Mouse (Mus musculus): ENCODE data around the gene Spx. TPM values are rescaled to one million over a fixed set of nuclear protein-coding genes. Genes with fewer than 3 reads are reported as not detected.

The Spx gene
- polyA plus RNA-seq, 1 experiment from 2014 or later: 0.83 TPM

DNA sequence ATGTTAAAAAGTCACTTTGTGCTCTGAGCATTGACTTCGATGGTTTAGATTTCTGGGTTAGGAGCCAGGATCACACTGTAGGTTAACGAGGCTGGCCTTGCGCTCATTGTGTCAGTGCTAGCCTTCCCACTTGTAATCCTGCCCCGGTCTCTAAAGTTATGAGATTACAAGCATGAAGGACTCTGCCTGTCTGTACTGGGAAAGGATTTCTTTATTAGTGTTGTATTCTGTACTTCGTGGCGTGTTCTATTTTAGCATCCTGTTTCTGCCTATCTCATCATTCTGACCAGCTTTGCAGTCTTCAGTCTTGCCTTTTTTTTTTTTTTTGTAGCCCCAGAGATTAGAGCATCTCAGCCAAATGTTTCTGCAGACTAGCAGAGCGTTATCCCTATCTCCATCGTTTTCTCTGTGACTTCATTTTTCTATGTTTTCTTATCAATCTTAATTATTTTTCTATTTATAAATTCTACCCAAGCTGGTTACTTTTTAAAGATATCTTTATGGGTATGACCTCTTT is 25.4 kb upstream of the Spx start:
- peaks cover 5% of the 10 kb centered on the region; the same call in 1 of the 2 replicates for H3K4me1 ChIP-seq
- WGBS: 13% methylated on average over 8 of the region's 8 CpGs
- peak overlapping the region; percentile 92 for H3K27ac ChIP-seq
- no peaks in the 10 kb centered on the region for H3K9me3 ChIP-seq
- H3K27me3 ChIP-seq (ENCODE audit: insufficient read depth, poor library complexity, severe bottlenecking): no peaks in the 10 kb centered on the region
- H3K36me3 ChIP-seq: 0 out of 2 replicates have a peak, but pooled peaks cover 3% of the 10 kb centered on the region
- no peak for DNase-seq (ENCODE audit: low spot score)
- peak overlapping the region; percentile 98 for H3K4me3 ChIP-seq

DNA sequence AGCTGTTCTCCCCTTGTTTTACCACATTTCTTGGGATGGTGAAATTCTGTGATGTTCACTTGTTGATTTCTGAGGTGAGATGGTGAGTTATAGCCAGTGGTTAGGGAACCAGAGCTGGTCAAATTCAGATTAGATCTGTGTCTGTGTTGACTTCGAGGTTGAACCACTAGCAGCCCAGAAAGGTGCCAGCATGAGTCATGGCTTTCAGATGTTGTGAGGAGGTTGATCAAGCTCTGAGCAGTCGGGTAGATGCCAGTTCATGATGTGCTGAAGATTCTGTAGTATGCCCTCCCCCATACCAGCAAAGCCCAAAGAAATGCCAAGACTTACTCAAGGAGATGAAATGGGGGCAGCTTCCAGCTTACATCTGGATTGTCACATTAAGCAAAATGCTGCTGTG is 24.1 kb upstream of the Spx start:
- Histone ChIP-seq H3K27ac (no peak overlapping the region), H3K4me3 (no peak overlapping the region), H3K36me3 (peaks cover 12% of the 10 kb centered on the region), H3K4me1 (peaks cover 5% of the 10 kb centered on the region; the same call in 1 of the 2 replicates), H3K9me3 (no peaks in the 10 kb centered on the region), H3K27me3 (ENCODE audit: insufficient read depth, poor library complexity, severe bottlenecking) (no peaks in the 10 kb centered on the region)
- 76% methylated on average over 2 of the region's 2 CpGs for WGBS
- DNase-seq (ENCODE audit: low spot score): no peak

DNA sequence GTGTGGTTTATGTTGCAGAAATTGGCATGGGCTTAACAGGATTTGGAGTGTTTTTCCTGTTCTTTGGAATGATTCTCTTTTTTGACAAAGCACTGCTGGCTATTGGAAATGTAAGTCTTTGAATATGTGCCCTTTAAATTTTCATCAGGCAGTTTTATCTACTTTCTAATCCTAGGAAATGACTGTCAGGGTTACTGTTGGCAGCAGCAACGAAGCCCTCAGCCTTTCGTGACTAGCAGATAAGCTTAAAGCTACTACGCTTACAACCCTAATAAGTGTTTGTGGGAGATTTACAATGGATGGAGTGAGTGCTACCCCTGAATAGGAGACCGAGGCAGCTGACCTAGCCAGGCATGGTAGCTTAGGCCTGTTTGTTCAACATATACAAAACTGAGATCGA is 20.9 kb upstream of the Spx start:
- H3K9me3 ChIP-seq: no peaks in the 10 kb centered on the region

DNA sequence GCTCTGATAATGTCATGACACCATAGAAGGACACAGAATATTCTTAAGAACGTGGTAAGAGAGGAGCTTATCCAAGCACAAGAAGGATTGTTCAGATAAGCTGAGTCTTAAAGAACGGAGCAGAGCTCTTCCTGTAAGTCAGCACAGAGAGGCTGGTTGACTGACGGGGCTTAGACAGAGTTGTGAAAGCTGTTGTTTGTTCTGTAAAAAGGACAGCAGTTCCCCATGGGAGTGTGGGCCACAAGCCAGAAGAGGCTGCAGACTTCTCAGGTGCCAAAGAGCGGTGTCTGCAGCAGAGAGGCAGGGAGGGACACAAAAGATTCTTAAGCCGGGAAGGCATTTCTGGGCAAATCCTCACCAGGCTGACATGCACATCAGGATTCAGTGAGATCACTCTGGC is 18.6 kb upstream of the Spx start:
- H3K9me3 ChIP-seq: no peaks in the 10 kb centered on the region
- peaks cover 38% of the 10 kb centered on the region for H3K36me3 ChIP-seq
- H3K27ac ChIP-seq: no peak overlapping the region
- WGBS: 82% methylated on average over 5 of the region's 5 CpGs
- no peak for DNase-seq (ENCODE audit: low spot score)
- no peaks in the 10 kb centered on the region for H3K27me3 ChIP-seq (ENCODE audit: insufficient read depth, poor library complexity, severe bottlenecking)
- no peak overlapping the region for H3K4me3 ChIP-seq
- H3K4me1 ChIP-seq: no peaks in the 10 kb centered on the region

More for the DNA sequence above, 20.9 kb upstream of the Spx start:
- Histone ChIP-seq H3K27ac (no peak overlapping the region), H3K36me3 (peaks cover 38% of the 10 kb centered on the region), H3K4me1 (peaks cover 5% of the 10 kb centered on the region; the same call in 1 of the 2 replicates), H3K4me3 (no peak overlapping the region), H3K27me3 (ENCODE audit: insufficient read depth, poor library complexity, severe bottlenecking) (no peaks in the 10 kb centered on the region)
- 70% methylated on average over 5 of the region's 5 CpGs for WGBS
- DNase-seq (ENCODE audit: low spot score): no peak

DNA sequence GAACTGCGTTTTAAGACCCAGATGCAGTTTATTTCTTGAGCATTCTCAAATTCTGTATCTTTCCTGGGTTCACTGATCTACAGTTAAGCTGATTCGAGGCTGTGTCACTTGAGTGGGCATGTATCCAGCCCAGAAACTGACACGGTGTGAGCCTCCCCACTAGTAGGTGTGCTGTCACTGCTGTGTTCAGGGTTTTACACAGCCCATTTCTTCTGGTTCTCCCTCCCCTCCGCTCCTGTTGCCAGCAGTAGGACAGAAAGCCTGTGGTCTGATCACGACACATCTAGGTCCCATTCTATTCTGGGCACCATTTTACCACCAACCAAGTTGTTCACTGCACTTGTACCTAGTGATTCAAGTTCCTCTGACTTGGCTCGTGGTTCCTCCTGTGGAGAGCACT is 17.5 kb upstream of the Spx start:
- WGBS: 89% methylated on average over 6 of the region's 6 CpGs
- no peak overlapping the region for H3K27ac ChIP-seq

DNA sequence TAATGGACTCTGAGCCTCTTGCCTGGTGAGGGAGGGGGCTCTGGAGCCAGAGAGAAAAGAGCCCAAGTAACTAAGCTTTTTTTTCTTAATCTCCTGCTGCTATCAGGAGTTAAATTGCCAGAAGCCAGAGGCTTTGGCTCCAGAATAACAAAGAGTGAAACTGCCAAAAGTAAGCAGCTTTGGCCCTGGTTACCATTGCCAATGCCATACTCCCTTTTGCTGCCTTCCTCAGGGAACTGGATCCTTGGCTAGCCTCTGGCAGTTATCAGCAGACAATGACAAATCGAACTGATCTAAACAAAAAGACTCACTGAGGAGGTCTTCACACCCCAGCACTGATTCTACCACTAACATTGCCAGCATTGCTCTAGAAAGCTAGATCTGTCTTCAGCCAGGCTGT is 2.1 kb upstream of the Spx start:
- no peak for DNase-seq (ENCODE audit: low spot score)
- no peaks in the 10 kb centered on the region for H3K9me3 ChIP-seq
- H3K4me3 ChIP-seq: no peak overlapping the region
- H3K27me3 ChIP-seq (ENCODE audit: insufficient read depth, poor library complexity, severe bottlenecking): peaks cover 35% of the 10 kb centered on the region
- H3K36me3 ChIP-seq: no peaks in the 10 kb centered on the region
- WGBS: 15% methylated on average over 1 of the region's 1 CpGs
- H3K27ac ChIP-seq: no peak overlapping the region
- H3K4me1 ChIP-seq: peaks cover 11% of the 10 kb centered on the region

More for the DNA sequence above, 17.5 kb upstream of the Spx start:
- Histone ChIP-seq H3K4me3 (no peak overlapping the region), H3K4me1 (no peaks in the 10 kb centered on the region), H3K36me3 (peaks cover 46% of the 10 kb centered on the region), H3K9me3 (no peaks in the 10 kb centered on the region), H3K27me3 (ENCODE audit: insufficient read depth, poor library complexity, severe bottlenecking) (no peaks in the 10 kb centered on the region)
- DNase-seq (ENCODE audit: low spot score): no peak

DNA sequence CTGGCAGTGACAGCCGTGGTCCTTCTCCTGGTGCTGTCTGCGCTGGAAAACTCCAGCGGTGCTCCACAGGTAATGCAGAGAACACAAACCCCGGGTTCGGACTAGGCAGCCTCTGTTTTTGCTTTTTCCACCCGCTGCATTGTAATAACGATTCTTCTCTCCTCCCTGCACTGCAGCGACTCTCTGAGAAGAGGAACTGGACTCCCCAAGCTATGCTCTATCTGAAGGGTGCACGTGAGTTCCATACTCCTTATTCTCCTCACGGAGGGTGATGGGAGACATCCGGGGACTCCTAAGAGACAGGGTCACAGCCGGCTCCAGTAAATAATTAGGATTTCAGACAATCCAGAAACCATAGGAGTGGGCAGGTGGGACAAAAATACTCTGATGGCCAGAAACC is 604 bp downstream of the Spx start:
- DNase-seq (ENCODE audit: low spot score): no peak
- 14% methylated on average over 12 of the region's 12 CpGs for WGBS
- H3K9me3 ChIP-seq: no peaks in the 10 kb centered on the region
- H3K27ac ChIP-seq: no peak overlapping the region
- H3K4me1 ChIP-seq: peaks cover 11% of the 10 kb centered on the region
- peaks cover 35% of the 10 kb centered on the region for H3K27me3 ChIP-seq (ENCODE audit: insufficient read depth, poor library complexity, severe bottlenecking)
- H3K36me3 ChIP-seq: no peaks in the 10 kb centered on the region
- peak overlapping the region; percentile 54 for H3K4me3 ChIP-seq

DNA sequence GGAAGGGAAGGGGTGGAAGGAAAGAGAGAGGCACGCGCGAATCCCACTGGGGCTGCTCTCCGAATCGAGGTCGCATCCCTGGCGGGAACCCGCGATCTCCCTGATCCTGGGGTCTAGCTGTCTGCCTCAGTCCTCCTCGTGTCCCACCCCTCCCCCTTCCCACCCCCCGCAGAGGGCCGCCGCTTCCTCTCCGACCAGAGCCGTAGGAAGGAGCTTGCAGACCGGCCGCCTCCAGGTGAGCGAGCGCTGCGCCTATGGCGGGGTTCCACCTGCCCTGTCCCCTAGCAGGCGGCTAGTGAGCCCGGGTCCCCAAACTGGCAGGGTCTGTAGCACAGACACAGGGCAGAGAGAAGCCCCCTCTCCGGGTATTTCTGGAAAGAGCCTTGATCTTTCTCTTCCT is 1.4 kb downstream of the Spx start:
- Histone ChIP-seq H3K27ac (peak overlapping the region; percentile 10; the same call in 1 of the 2 replicates), H3K4me3 (peak overlapping the region; percentile 54), H3K4me1 (peaks cover 11% of the 10 kb centered on the region), H3K9me3 (no peaks in the 10 kb centered on the region), H3K36me3 (no peaks in the 10 kb centered on the region), H3K27me3 (ENCODE audit: insufficient read depth, poor library complexity, severe bottlenecking) (peaks cover 35% of the 10 kb centered on the region)
- 1% methylated on average over 24 of the region's 24 CpGs for WGBS
- no peak for DNase-seq (ENCODE audit: low spot score)

DNA sequence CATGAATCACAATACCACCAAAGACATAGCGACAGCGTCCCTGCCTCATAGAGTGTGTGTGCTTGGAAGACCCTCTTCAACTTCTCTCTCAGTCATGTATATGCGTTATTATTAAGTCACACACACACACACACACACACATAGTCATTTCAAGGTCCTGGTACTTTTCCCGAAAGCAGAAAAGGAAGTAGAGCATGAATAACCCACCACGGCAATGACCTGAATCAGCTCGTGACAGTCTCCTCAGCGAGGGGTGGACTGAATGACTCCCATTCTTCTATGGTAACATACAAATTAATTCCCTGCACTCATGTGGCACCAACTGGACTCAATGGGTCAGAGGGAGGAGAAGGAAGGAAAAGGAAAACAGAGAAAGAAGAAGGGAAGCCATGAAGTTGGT is 11.7 kb downstream of the Spx start:
- no peak for DNase-seq (ENCODE audit: low spot score)
- Histone ChIP-seq H3K27ac (no peak overlapping the region), H3K4me1 (no peaks in the 10 kb centered on the region), H3K27me3 (ENCODE audit: insufficient read depth, poor library complexity, severe bottlenecking) (no peaks in the 10 kb centered on the region), H3K9me3 (no peaks in the 10 kb centered on the region), H3K4me3 (no peak overlapping the region), H3K36me3 (no peaks in the 10 kb centered on the region)
- WGBS: 76% methylated on average over 7 of the region's 7 CpGs

DNA sequence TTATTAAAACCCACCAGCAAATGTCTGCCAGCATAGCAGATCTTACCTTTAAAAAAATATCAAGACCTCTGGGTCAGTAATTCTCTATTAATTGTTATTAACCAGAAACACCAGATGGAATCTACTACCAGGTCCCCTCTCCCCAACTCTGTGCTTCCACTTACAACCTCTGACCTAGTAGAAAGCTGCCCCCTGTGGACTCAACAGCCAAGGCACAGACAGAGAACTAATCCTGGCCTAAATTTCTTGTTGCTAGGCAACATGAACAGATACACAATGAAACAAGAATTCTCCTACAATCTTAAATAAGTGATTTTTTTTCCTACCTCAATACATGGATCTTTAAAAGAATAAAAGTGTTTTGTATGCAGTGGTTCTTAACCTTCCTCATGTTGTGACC is 15.8 kb downstream of the Spx start:
- Histone ChIP-seq H3K27ac (no peak overlapping the region), H3K27me3 (ENCODE audit: insufficient read depth, poor library complexity, severe bottlenecking) (no peaks in the 10 kb centered on the region), H3K4me3 (no peak overlapping the region), H3K36me3 (no peaks in the 10 kb centered on the region), H3K9me3 (no peaks in the 10 kb centered on the region), H3K4me1 (no peaks in the 10 kb centered on the region)
- no peak for DNase-seq (ENCODE audit: low spot score)

DNA sequence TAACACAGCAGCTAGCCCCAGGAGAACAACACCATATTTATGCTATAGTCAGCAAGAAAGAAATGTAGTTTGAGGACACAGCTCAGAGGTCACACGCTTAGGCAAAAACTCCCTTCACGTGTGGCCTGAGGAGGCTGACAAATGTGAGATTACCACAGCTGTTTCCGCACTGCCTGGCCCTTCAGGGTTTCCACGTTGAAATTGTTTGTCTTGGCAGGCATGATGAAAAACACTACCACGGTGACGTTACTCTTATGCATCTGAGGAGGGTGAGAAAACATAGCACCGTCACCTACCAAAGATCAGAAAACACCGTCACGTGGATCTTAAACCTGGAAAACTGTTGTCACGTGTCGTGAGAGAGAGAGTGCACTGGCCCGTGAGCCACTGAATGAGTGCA is 38.1 kb downstream of the Spx start:
- WGBS: 77% methylated on average over 12 of the region's 12 CpGs
- no peak overlapping the region for H3K27ac ChIP-seq
- no peaks in the 10 kb centered on the region for H3K36me3 ChIP-seq
- H3K27me3 ChIP-seq (ENCODE audit: insufficient read depth, poor library complexity, severe bottlenecking): no peaks in the 10 kb centered on the region
- H3K9me3 ChIP-seq: no peaks in the 10 kb centered on the region
- H3K4me3 ChIP-seq: no peak overlapping the region
- H3K4me1 ChIP-seq: no peaks in the 10 kb centered on the region
- no peak for DNase-seq (ENCODE audit: low spot score)

DNA sequence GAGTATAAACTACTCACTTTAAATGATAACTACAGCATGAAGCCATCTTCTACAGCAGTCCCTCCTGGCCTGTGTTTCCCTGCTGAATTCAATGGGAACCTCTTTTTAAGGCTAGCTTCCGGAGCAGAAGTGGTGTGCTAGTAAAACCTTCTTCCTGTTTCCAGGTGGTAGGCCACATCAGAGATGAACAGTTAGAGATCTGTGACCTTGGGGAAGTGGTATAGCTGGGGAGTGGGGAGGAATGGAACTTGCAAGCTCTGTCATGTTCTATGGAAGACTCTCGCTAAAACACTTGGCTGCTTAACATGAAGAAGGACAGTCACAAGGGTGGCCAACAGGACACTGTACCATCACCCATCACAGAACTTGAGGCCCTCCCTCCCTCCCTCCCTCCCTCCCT is 40.1 kb downstream of the Spx start:
- H3K4me3 ChIP-seq: no peak overlapping the region
- H3K36me3 ChIP-seq: no peaks in the 10 kb centered on the region
- no peaks in the 10 kb centered on the region for H3K27me3 ChIP-seq (ENCODE audit: insufficient read depth, poor library complexity, severe bottlenecking)
- DNase-seq (ENCODE audit: low spot score): no peak
- no peak overlapping the region for H3K27ac ChIP-seq
- no peaks in the 10 kb centered on the region for H3K4me1 ChIP-seq
- 76% methylated on average over 2 of the region's 2 CpGs for WGBS
- H3K9me3 ChIP-seq: no peaks in the 10 kb centered on the region

DNA sequence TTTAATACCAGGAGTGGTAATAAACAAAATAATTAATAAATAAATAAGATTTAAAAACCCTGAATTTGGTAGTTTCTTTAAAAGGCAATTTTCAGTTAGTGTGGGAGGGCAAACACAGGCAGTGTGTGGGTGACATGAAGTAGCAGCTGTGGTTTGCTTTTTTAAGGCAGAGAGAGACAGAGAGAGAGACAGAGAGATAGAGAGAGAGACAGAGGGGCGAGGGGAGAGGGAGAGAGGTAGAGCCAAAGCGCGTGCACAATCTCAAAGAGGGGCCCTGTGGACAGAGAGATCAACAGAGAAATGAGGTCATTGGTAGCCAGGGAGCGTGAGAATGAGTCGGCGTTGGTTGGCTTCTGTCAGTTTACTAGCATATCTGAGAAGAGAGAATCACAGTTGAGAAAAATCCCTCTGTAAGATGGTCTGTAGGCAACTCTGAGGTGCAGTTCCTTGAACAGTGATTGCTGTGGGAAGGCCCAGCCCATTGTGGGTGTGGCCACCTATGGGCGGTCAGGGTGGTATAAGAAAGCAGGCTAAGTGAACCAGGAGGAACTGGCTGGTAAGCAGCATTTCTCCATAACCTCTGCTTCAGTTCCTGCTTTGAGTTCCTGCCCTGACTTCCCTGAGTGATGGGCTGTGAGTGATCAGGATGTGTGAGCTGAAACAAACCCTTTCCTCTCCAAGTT is 42.2 kb downstream of the Spx start:
- Histone ChIP-seq H3K27ac (no peak overlapping the region), H3K4me3 (no peak overlapping the region), H3K36me3 (no peaks in the 10 kb centered on the region), H3K9me3 (no peaks in the 10 kb centered on the region), H3K27me3 (ENCODE audit: insufficient read depth, poor library complexity, severe bottlenecking) (no peaks in the 10 kb centered on the region), H3K4me1 (no peaks in the 10 kb centered on the region)
- 55% methylated on average over 7 of the region's 7 CpGs for WGBS
- no peak for DNase-seq (ENCODE audit: low spot score)

DNA sequence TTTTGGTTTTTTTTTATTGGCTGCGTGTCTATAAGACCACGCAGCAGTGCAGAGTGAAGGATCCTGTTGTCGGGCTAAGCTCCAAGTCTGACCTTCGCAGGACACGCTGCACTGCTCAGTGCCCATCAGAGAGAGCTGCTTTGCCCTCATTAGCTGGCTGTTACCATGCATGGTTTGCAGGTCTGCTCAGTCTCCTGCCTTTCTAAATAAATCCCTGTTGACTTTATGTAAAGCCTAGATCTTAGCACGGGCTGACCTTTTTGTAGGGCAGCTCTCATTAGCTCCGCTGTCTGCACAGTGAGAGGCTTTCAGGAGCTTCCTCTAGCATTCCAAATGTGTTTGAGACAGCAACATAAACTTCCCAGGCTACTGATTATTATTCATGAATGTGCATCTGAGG is 44.8 kb downstream of the Spx start:
- no peaks in the 10 kb centered on the region for H3K36me3 ChIP-seq
- H3K27ac ChIP-seq: no peak overlapping the region
- H3K27me3 ChIP-seq (ENCODE audit: insufficient read depth, poor library complexity, severe bottlenecking): no peaks in the 10 kb centered on the region
- H3K4me1 ChIP-seq: no peaks in the 10 kb centered on the region
- WGBS: 72% methylated on average over 7 of the region's 7 CpGs
- no peak overlapping the region for H3K4me3 ChIP-seq
- no peak for DNase-seq (ENCODE audit: low spot score)
- H3K9me3 ChIP-seq: no peaks in the 10 kb centered on the region
